23 mouse cellular contexts compared by ENCODE assay signal in the genomic region with DNA sequence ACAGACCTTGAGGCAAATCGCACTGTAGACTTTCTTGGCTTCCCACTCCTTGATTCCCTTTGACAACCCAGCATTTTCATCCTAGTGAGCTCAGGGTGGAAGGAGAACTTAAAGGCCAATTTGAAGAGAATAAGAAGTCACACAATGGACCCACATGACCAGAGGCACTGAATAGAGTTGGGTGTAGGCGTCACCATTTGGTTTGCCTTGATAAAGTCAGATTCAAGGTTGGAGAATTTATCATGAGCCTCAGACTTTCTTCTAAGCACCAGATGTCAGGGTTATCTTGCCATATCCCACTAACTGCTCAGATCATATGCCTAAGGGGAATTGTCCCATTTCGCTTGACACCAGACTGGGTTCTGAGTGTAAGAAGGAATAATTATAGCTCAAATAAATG. TPM values are rescaled to one million over a fixed set of nuclear protein-coding genes. Genes with fewer than 3 reads are reported as not detected.
DNase-seq lines count a peak whose midpoint lies in the region; ATAC-seq and TF ChIP-seq lines count a peak whose summit lies in the region.
"Had no signal": no experiment of that assay in that cellular context is flagged by ENCODE, and none has a peak within 500 bp of the region (broad histone marks: within the 10 kb centered on the region; RNA-seq: fewer than 3 reads in every experiment).

No protein-coding gene starts in this region.

- peak overlapping the region; percentile 50 for H3K27ac ChIP-seq in MEL (ENCODE audit: control insufficient read depth, low read depth, low read length)
- H3K27ac ChIP-seq in liver, embryonic 16.5 days (ENCODE audit: low read length) = peak overlapping the region; percentile 73
- H3K27ac ChIP-seq in embryonic facial prominence, embryonic 10.5 days (replicated peaks) = no peak overlapping the region
- H3K27ac ChIP-seq in left cerebral cortex, adult 2 months = no peak overlapping the region
- H3K27ac ChIP-seq: forebrain, embryonic 13.5 days; hindbrain, embryonic 14.5 days; midbrain, embryonic 13.5 days; neural tube, embryonic 13.5 days had no signal

- no peak for TF ChIP-seq CTCF in MEL (IDR thresholded peaks at IDR 0.05 in 2 of 3, conservative IDR thresholded peaks at IDR 0.05 in 1 of 3; ENCODE audit: control insufficient read depth in 1 of 3, insufficient read depth in 1 of 3, low read depth in 2 of 3, low read length in 3 of 3, poor library complexity in 1 of 3, severe bottlenecking in 1 of 3)
- no peak for TF ChIP-seq CTCF in left cerebral cortex, adult 2 months (IDR thresholded peaks at IDR 0.05)

- peak; percentile 90 to 97 for TF ChIP-seq EP300 in MEL (IDR thresholded peaks at IDR 0.05; ENCODE audit: low read depth in 1 of 2, low read length in 2 of 2)

- peaks cover 0 to 16% of the 10 kb centered on the region in 2 experiments; a peak in 2 of 4 replicates for H3K36me3 ChIP-seq in MEL (ENCODE audit: control insufficient read depth in 1 of 2, insufficient read depth in 2 of 2, low read length in 2 of 2)
- H3K36me3 ChIP-seq in liver, embryonic 16.5 days (ENCODE audit: control insufficient read depth, insufficient read depth) = no peaks in the 10 kb centered on the region
- no peaks in the 10 kb centered on the region for H3K36me3 ChIP-seq in embryonic facial prominence, embryonic 10.5 days (replicated peaks)
- H3K36me3 ChIP-seq: midbrain, embryonic 13.5 days; neural tube, embryonic 13.5 days had no signal

- H3K9ac ChIP-seq in MEL (ENCODE audit: control insufficient read depth, low read depth, low read length, poor library complexity, severe bottlenecking) = no peak overlapping the region
- 0 out of 2 replicates have a peak overlapping the region, but pooled peaks have one; percentile 5 for H3K9ac ChIP-seq in liver, embryonic 16.5 days (ENCODE audit: low read depth, low read length)
- H3K9ac ChIP-seq: forebrain, embryonic 13.5 days; hindbrain, embryonic 14.5 days; midbrain, embryonic 13.5 days; neural tube, embryonic 13.5 days had no signal

- peak; percentile 19 for DNase-seq in adrenal gland, adult 8-10 months
- no peak for DNase-seq in adrenal gland, postnatal 10 days
- DNase-seq in MEL (ENCODE audit: low read depth, low spot score) = peak; percentile 70
- DNase-seq in embryonic facial prominence, embryonic 10.5 days (ENCODE audit: low spot score) = no peak
- DNase-seq in left cerebral cortex, adult 2 months (ENCODE audit: extremely low spot score in 1 of 2, low spot score in 2 of 2) = no peak
- DNase-seq in B cell, adult 2 months = no peak
- DNase-seq: cerebellum, adult 11-12 months; cerebellum, postnatal 25 days; gastrocnemius, postnatal 10 days; kidney, adult 8-10 months; kidney, postnatal 4 days; layer of hippocampus, adult 9-11 months; right cerebral cortex, adult 18-20 months; thymus, adult 18-20 months; thymus, postnatal 4 days had no signal

- no peaks in the 10 kb centered on the region for H3K79me2 ChIP-seq in MEL (ENCODE audit: control insufficient read depth, insufficient read depth, low read length, poor library complexity)

- no peaks in the 10 kb centered on the region for H3K9me3 ChIP-seq in MEL (replicated peaks; ENCODE audit: insufficient read depth, low read length)
- H3K9me3 ChIP-seq in liver, embryonic 16.5 days (replicated peaks; ENCODE audit: control insufficient read depth, low read length) = no peaks in the 10 kb centered on the region
- H3K9me3 ChIP-seq in embryonic facial prominence, embryonic 10.5 days = no peaks in the 10 kb centered on the region
- H3K9me3 ChIP-seq: midbrain, embryonic 13.5 days; neural tube, embryonic 13.5 days had no signal

- intact Hi-C loops in left cerebral cortex, adult 2 months (cut with DNase I) = no loop called here

- WGBS in liver, embryonic 16.5 days (ENCODE audit: insufficient replicate concordance) = 32% methylated on average over 3 of the region's 3 CpGs
- WGBS in embryonic facial prominence, embryonic 10.5 days = 86% methylated on average over 3 of the region's 3 CpGs

- H3K4me1 ChIP-seq in MEL (ENCODE audit: control insufficient read depth in 1 of 2, insufficient read depth in 2 of 2, low read length in 2 of 2) = peaks cover 0 to 24% of the 10 kb centered on the region in 2 experiments; a peak in 3 of 4 replicates
- H3K4me1 ChIP-seq in liver, embryonic 16.5 days (ENCODE audit: control insufficient read depth, low read depth, low read length) = peaks cover 30% of the 10 kb centered on the region
- no peaks in the 10 kb centered on the region for H3K4me1 ChIP-seq in embryonic facial prominence, embryonic 10.5 days
- H3K4me1 ChIP-seq: midbrain, embryonic 13.5 days; neural tube, embryonic 13.5 days had no signal

- TF ChIP-seq POLR2A in MEL (IDR thresholded peaks at IDR 0.05; ENCODE audit: control insufficient read depth in 1 of 2, insufficient read depth in 1 of 2, low read depth in 1 of 2, low read length in 2 of 2, poor library complexity in 1 of 2) = no peak

- peak overlapping the region; percentile 43 for H3K4me2 ChIP-seq in liver, embryonic 16.5 days (ENCODE audit: low read depth, low read length)
- H3K4me2 ChIP-seq: forebrain, embryonic 13.5 days; hindbrain, embryonic 14.5 days; midbrain, embryonic 13.5 days; neural tube, embryonic 13.5 days had no signal

- H3K27me3 ChIP-seq in MEL (ENCODE audit: control insufficient read depth in 1 of 2, insufficient read depth in 2 of 2, low read length in 2 of 2) = peaks cover 0 to 2% of the 10 kb centered on the region in 2 experiments; a peak in 1 of 4 replicates
- no peaks in the 10 kb centered on the region; the same call in 1 of the 2 replicates for H3K27me3 ChIP-seq in liver, embryonic 16.5 days (ENCODE audit: control insufficient read depth, insufficient read depth, low read depth, low read length)
- H3K27me3 ChIP-seq in embryonic facial prominence, embryonic 10.5 days (replicated peaks; ENCODE audit: low read depth, poor library complexity, severe bottlenecking) = no peaks in the 10 kb centered on the region
- H3K27me3 ChIP-seq: forebrain, embryonic 13.5 days; midbrain, embryonic 13.5 days; neural tube, embryonic 13.5 days had no signal

- no peak overlapping the region for H3K4me3 ChIP-seq in MEL (ENCODE audit: control insufficient read depth in 1 of 2, insufficient read depth in 1 of 2, low read depth in 2 of 2, low read length in 2 of 2)
- no peak overlapping the region for H3K4me3 ChIP-seq in liver, embryonic 16.5 days (ENCODE audit: low read depth, low read length)
- H3K4me3 ChIP-seq in embryonic facial prominence, embryonic 10.5 days = no peak overlapping the region
- H3K4me3 ChIP-seq in left cerebral cortex, adult 2 months = no peak overlapping the region
- H3K4me3 ChIP-seq: forebrain, embryonic 13.5 days; midbrain, embryonic 13.5 days; neural tube, embryonic 13.5 days had no signal

- peak; percentile 88 for ATAC-seq in erythroid progenitor cell, adult 5-6 weeks (replicated peaks; ENCODE audit: low FRiP score, poor library complexity, severe bottlenecking)
- ATAC-seq in liver, embryonic 16.5 days (ENCODE audit: low read depth) = peak; percentile 95
- ATAC-seq: forebrain, embryonic 13.5 days; midbrain, embryonic 13.5 days had no signal

- TF ChIP-seq RAD21 in MEL (IDR thresholded peaks at IDR 0.05; ENCODE audit: low read depth, low read length) = no peak

TF ChIP-seq in MEL, 35 proteins besides CTCF, POLR2A, EP300 and RAD21:
- peak; percentile 92 for TF ChIP-seq GATA1 (IDR thresholded peaks at IDR 0.05; ENCODE audit: low read depth, low read length)
- peak; percentile 86 for TF ChIP-seq ETS1 (IDR thresholded peaks at IDR 0.05; ENCODE audit: low read depth, low read length)
- TF ChIP-seq USF1 (IDR thresholded peaks at IDR 0.05; ENCODE audit: low read depth, low read length) = peak; percentile 78
- no peak for TF ChIP-seq NRF1 (IDR thresholded peaks at IDR 0.05; ENCODE audit: insufficient read depth, low read depth, low read length, poor library complexity, severe bottlenecking)
- TF ChIP-seq MYB (IDR thresholded peaks at IDR 0.05; ENCODE audit: low read depth, low read length) = peak; percentile 28; the same call in 1 of the 2 replicates
- peak; percentile 98 for TF ChIP-seq TCF12 (IDR thresholded peaks at IDR 0.05; ENCODE audit: low read depth, low read length)
- no peak for TF ChIP-seq USF2 (IDR thresholded peaks at IDR 0.05; ENCODE audit: borderline replicate concordance in 1 of 2, insufficient read depth in 1 of 2, low read depth in 1 of 2, low read length in 2 of 2)
- TF ChIP-seq ZNF384 (IDR thresholded peaks at IDR 0.05; ENCODE audit: low read depth, low read length) = no peak
- peak; percentile 93 for TF ChIP-seq TAL1 (IDR thresholded peaks at IDR 0.05; ENCODE audit: low read length)
- peak; percentile 85 for TF ChIP-seq RCOR1 (IDR thresholded peaks at IDR 0.05; ENCODE audit: low read depth, low read length)
- TF ChIP-seq E2F4 (IDR thresholded peaks at IDR 0.05; ENCODE audit: borderline replicate concordance, low read depth, low read length) = no peak

RNA-seq across cellular contexts. Expression of gene Cnih3, which starts 29.3 kb away (rescaled TPM):
- total RNA-seq in adrenal gland, adult 8-10 months (2022) = under 1 TPM in 2 of 4 experiments, not detected in 2; 0.14 to 0.25 TPM
- not detected for total RNA-seq in adrenal gland, postnatal 10 days (2021)
- total RNA-seq in MEL (2012; rRNA removed) = not detected in 2 replicates
- not detected for polyA plus RNA-seq in MEL (2012; ENCODE audit: insufficient read depth in 1 of 2, insufficient read length in 2 of 2, low read depth in 1 of 2, low replicate concordance in 2 of 2, missing spikeins in 1 of 2)
- not detected in 2 replicates for total RNA-seq in erythroid progenitor cell, adult 5-6 weeks (2015; ENCODE audit: low replicate concordance)
- total RNA-seq in erythroid progenitor cell, adult 5-6 weeks (2017; ENCODE audit: low replicate concordance) = not detected in 2 replicates
- not detected in 2 replicates for polyA plus RNA-seq in liver, embryonic 16.5 days (2015; fragmentation: Nextera tagmentation; extraction: Ambion mirVana)
- polyA plus RNA-seq in embryonic facial prominence, embryonic 10.5 days (2016; fragmentation: Nextera tagmentation; extraction: Ambion mirVana) = 0.24 and 0.57 TPM in 2 replicates
- total RNA-seq in left cerebral cortex, adult 2 months (2021) = 10 to 100 TPM; 76.9 to 78.0 TPM
- total RNA-seq: heart, adult 8-10 months had no signal
- polyA plus RNA-seq: heart, postnatal 0 days had no signal

Comparison
In these comparisons a context has a peak if more than half of its experiments do, and no peak if none do; other contexts are left out.
1. DNase-seq: peak in adrenal gland, adult 8-10 months (single experiment) and MEL (single experiment); none in adrenal gland, postnatal 10 days (single experiment), embryonic facial prominence, embryonic 10.5 days (single experiment), left cerebral cortex, adult 2 months (0 of 2) and B cell, adult 2 months (0 of 2).
2. H3K27ac ChIP-seq: peak in MEL (single experiment) and liver, embryonic 16.5 days (single experiment); none in embryonic facial prominence, embryonic 10.5 days (single experiment) and left cerebral cortex, adult 2 months (single experiment).
3. RNA of gene Cnih3, which starts 29.3 kb away (total RNA-seq): 76.9 to 78.0 TPM in left cerebral cortex, adult 2 months; not detected in adrenal gland, postnatal 10 days, 0.14 to 0.25 TPM in adrenal gland, adult 8-10 months, not detected in MEL and not detected in erythroid progenitor cell, adult 5-6 weeks; every median in the first group is over 10 times any median in the second.